Mouse (Mus musculus): ENCODE results near the gene Erfe.

DNA sequence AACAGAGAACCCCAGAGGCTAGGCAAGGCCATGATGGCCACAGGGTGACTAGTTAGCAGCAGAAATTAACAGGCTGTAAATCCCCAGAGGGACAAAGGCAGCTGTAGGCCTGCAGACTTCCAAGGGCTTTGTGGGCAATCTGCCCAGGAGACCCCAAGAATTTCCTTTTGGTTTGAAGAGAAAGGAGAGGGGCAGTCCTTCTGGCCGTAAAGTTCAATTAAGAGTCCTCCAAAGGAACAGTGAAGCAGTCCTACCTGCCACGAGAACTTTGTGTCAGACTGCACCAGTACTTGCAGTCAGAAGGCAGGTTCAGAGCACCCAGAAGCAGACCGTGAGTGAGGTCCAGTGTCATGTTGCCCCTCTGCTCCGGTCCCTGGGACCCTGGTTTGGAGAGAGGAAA lies 48.7 kb downstream of the Erfe start:
- TF ChIP-seq CTCF (IDR thresholded peaks at IDR 0.05; ENCODE audit: borderline replicate concordance, insufficient read depth, low read depth, low read length) (no peak), POLR2A (IDR thresholded peaks at IDR 0.05; ENCODE audit: borderline replicate concordance, insufficient read depth, low read length) (no peak)

Data from cerebellum, adult 2 months (tissue).